Mouse (Mus musculus) cerebellum, adult 2 months (tissue): ENCODE data around the gene Atp5g2.

Experiments used
- CTCF ChIP-seq: fragments of 200-500 bp; IDR thresholded peaks from 2 replicates; pipeline ENCODE4 v1.5.1; 2011; ENCODE audit warnings: low read depth, mild to moderate bottlenecking, control low read depth, low read length, moderate library complexity, borderline replicate concordance; ENCODE audit not compliant: insufficient read depth
- POLR2A ChIP-seq: fragments of 200-500 bp; IDR thresholded peaks from 2 replicates; pipeline ENCODE4 v1.6.1; 2011; ENCODE audit warnings: low read length, control low read depth, borderline replicate concordance; ENCODE audit not compliant: insufficient read depth

- TF ChIP-seq CTCF (no peak), POLR2A (no peak)
These were observed 8.3 kb downstream of the Atp5g2 start for GRCm38 (mm10) chr15:102663825-102664224.
